Mouse (Mus musculus) neural tube, embryonic 13.5 days (tissue): ENCODE results near the gene Ndufs7. TPM values are rescaled to one million over a fixed set of nuclear protein-coding genes. Genes with fewer than 3 reads are reported as not detected.
A peak's percentile ranks its signal among the peaks of the same experiment; 100 is the strongest.

Experiments
- ATAC-seq: fragments of 200-750 bp; cut with Nextera tagmentation; 2 replicates; pipeline ENCODE4 v1.8.0; 2017; ENCODE audit warnings: low read depth, mild to moderate bottlenecking, moderate TSS enrichment, moderate library complexity
- H3K27ac ChIP-seq: fragments of 300-500 bp; sonication (generic); replicated peaks from 2 replicates; pipeline ENCODE4 v1.5.1; 2015; ENCODE audit warnings: moderate library complexity, mild to moderate bottlenecking, inconsistent platforms
- H3K27me3 ChIP-seq: fragments of 300-500 bp; sonication (generic); 2 replicates; pipeline ENCODE4 v1.6.1; 2015; ENCODE audit warnings: mild to moderate bottlenecking, inconsistent platforms
- H3K36me3 ChIP-seq: fragments of 300-500 bp; sonication (generic); 2 replicates; pipeline ENCODE4 v1.6.1; 2015; ENCODE audit warnings: mild to moderate bottlenecking, inconsistent platforms
- H3K4me1 ChIP-seq: fragments of 300-500 bp; sonication (generic); replicated peaks from 2 replicates; pipeline ENCODE4 v1.6.1; 2015; ENCODE audit warnings: inconsistent platforms
- H3K4me2 ChIP-seq: fragments of 300-500 bp; sonication (generic); 2 replicates; pipeline ENCODE4 v1.6.1; 2015; ENCODE audit warnings: inconsistent platforms, mild to moderate bottlenecking, moderate library complexity
- H3K4me3 ChIP-seq: fragments of 300-500 bp; sonication (generic); 2 replicates; pipeline ENCODE4 v1.5.1; 2015; ENCODE audit warnings: mild to moderate bottlenecking, inconsistent platforms
- H3K9ac ChIP-seq: fragments of 300-500 bp; sonication (generic); 2 replicates; pipeline ENCODE4 v1.6.1; 2015; ENCODE audit warnings: moderate library complexity, mild to moderate bottlenecking, inconsistent platforms
- H3K9me3 ChIP-seq: fragments of 300-500 bp; sonication (generic); 2 replicates; pipeline ENCODE4 v1.6.1; 2016; ENCODE audit warnings: inconsistent platforms
- WGBS: fragments of 180-500 bp; shearing (Covaris S2); methylation state at CpG from one replicate; pipeline ENCODE4 v1.1.7; 2015; 5-methylcytosine and 5-hydroxymethylcytosine counted together
- polyA plus RNA-seq: library from polyadenylated mRNA; unstranded; fragments of >200 nt; fragmentation: Nextera tagmentation; extraction: Ambion mirVana; gene quantifications from 2 replicates; pipeline ENCODE4 v1.2.1, GENCODE M21; 2015

Gene Ndufs7
- polyA plus RNA-seq, 1 experiment from 2014 or later: 275 TPM

DNA sequence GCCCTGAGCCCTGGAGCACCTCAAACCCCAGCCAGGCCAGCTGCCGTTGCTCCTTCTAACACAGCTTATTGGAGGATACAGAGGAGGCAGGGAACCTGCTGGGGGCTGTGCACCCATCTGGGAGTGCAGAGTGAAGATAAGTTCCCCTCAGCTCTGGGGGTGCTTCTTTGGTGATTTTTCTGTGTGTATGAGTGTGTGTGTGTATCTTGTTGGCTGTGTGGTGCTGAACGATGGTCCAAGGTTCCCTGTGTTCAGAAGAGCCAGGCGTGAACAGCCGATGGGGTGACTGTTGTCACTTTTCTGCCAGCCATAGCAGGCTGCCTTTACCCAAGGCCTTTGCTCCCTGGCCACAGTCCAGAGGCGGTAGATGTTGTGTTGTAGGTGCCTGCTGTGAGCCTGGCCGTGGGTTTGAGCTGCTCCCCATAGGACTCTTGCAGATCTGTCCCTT is 21.8 kb downstream of the Ndufs7 start:
- Histone ChIP-seq H3K27ac (0 out of 2 replicates have a peak overlapping the region, but pooled peaks have one; percentile 11), H3K36me3 (peaks cover 41% of the 10 kb centered on the region), H3K4me1 (peaks cover 67% of the 10 kb centered on the region), H3K27me3 (no peaks in the 10 kb centered on the region), H3K4me3 (no peak overlapping the region), H3K9me3 (no peaks in the 10 kb centered on the region), H3K9ac (peak overlapping the region; percentile 57), H3K4me2 (no peak overlapping the region)
- no peak for ATAC-seq
- 81% methylated on average over 6 of the region's 6 CpGs for WGBS

DNA sequence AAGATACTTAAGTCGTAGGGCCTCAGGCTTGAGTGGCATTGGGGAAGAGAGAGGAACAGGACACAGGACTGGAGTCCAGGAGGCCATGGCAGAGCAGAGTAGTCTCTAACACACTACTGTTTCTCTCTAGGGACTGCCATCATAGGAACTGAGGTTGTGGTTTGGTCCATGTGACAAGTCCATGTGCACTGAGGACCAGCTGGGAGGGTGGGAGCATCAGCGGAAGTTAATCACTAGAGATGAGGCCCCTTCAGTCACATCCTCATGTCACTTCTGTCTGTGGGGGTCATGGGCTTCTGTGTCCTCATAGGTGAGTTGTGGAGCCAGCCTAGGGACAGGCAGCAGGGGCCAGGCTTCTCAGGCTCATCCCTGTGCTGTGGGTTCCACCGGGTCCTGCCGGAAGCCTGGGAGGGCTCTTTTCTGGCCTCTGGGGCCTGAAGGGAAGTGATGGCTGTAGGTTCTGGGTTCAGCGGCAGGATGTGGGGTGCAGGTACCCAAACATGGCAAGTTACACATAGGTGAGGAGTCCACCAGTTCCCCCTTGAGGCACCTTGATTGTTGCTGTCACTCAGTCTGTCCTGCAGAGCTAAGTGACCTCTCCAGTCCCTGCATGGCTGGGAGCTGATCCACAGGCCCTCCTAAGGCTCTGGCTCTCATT is 22.4 kb downstream of the Ndufs7 start:
- Histone ChIP-seq H3K36me3 (peaks cover 47% of the 10 kb centered on the region), H3K9ac (no peak overlapping the region)
- ATAC-seq: no peak

DNA sequence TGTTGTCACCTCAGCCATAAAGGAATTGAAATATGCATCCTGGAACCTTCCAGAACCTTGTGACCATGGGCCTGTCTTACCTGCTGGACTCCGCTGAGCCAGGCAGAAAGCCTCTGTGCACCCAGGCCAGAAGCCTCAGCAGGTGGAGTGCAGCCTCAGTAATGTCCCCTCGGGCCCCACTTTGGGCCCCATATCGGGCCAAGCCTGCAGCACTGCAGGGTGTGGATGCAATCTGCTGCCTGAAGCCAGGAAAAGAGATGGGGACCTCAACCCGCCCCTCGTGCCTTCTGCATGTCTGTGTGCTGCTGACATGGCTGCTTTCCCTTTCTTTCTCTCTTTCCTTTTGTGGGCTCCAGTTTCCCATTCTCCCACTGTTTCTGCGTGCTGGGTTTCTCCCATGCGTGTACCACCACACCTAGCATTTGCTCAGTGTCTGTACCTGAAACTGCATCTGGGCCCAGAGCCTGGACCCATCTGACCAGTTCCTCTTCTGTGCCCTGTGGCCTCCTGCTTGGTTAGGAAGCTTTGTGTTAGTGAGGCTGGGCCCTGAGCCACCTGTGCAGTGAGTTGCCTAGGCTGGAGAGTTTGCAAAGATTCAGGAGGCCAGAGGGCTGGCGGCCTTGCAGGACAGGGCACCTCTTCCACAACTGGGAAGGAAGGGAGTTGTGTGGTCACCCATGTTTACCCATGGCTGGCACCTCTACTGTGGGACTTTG is 23.1 kb downstream of the Ndufs7 start:
- Histone ChIP-seq H3K4me2 (no peak overlapping the region), H3K27me3 (no peaks in the 10 kb centered on the region), H3K36me3 (peaks cover 53% of the 10 kb centered on the region), H3K27ac (no peak overlapping the region), H3K9ac (no peak overlapping the region), H3K9me3 (no peaks in the 10 kb centered on the region), H3K4me1 (peaks cover 55% of the 10 kb centered on the region), H3K4me3 (no peak overlapping the region)
- ATAC-seq: no peak
- WGBS: 92% methylated on average over 8 of the region's 8 CpGs

More for the DNA sequence above, 22.4 kb downstream of the Ndufs7 start:
- Histone ChIP-seq H3K27ac (no peak overlapping the region), H3K27me3 (no peaks in the 10 kb centered on the region), H3K9me3 (no peaks in the 10 kb centered on the region), H3K4me1 (peaks cover 62% of the 10 kb centered on the region), H3K4me3 (no peak overlapping the region), H3K4me2 (no peak overlapping the region)
- WGBS: 90% methylated on average over 5 of the region's 5 CpGs

DNA sequence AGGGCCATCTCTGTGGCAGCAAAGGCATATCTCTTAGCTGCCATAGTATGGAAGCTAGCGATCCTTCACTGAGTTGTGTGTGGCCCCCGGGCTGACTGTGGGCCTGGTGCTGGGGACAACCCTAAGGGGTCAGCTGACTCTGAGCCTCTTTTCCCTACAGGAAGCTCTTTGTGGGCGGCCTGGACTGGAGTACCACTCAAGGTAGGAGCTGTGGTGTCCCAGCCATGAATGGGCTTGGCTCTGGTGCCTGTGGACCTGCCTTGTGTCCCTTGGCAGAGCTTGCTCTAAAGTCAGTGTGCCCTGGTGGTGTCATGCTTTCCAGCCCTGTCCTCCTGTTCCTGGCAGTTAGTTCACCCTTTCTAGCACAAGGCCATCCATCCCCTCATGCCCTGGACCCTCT is 24.9 kb downstream of the Ndufs7 start:
- Histone ChIP-seq H3K36me3 (peaks cover 58% of the 10 kb centered on the region), H3K27ac (no peak overlapping the region)
- WGBS: 89% methylated on average over 3 of the region's 3 CpGs

DNA sequence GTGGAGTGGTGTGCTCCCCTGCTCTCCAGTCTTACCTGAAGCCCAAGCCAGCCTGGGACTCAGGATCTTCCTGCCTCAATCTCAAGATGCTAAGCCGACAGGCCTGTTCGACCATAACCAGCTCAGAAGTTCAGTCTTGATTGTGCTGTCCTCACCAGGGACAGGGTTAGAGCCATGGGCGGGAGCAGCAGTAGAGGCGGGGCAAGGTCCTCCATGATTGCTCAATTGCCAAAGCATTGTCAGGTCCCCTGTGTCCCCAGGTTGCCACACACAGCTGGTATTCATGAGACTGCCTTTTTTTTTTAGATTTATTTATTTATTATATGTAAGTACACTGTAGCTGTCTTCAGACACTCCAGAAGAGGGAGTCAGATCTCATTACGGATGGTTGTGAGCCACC is 27.3 kb downstream of the Ndufs7 start:
- Histone ChIP-seq H3K27ac (no peak overlapping the region), H3K9ac (no peak overlapping the region), H3K4me3 (no peak overlapping the region), H3K36me3 (peaks cover 75% of the 10 kb centered on the region), H3K4me2 (no peak overlapping the region), H3K27me3 (no peaks in the 10 kb centered on the region), H3K4me1 (peaks cover 13% of the 10 kb centered on the region), H3K9me3 (no peaks in the 10 kb centered on the region)
- WGBS: 94% methylated on average over 5 of the region's 5 CpGs
- no peak for ATAC-seq

More for the DNA sequence above, 24.9 kb downstream of the Ndufs7 start:
- Histone ChIP-seq H3K9me3 (no peaks in the 10 kb centered on the region), H3K9ac (no peak overlapping the region), H3K27me3 (no peaks in the 10 kb centered on the region), H3K4me1 (peaks cover 36% of the 10 kb centered on the region), H3K4me2 (no peak overlapping the region), H3K4me3 (no peak overlapping the region)
- no peak for ATAC-seq

DNA sequence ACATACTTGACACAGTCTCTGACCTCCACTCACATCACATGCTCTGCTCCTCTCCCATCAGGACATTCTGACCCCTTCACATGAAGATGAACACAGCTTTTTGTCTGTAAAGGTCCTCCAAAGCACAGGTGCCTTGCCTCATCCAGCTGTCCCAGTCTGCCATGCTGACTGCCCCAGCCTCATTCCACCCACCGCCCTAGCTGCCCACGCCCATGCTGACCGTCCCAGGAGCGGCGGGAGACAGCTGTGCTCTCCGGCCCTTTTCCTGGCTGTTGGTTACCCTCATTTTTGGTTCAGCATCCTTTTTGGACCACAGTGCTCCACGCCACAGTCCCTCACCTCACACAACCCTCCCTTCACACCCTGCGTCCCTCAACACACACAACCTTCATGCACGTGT is 29.5 kb downstream of the Ndufs7 start:
- Histone ChIP-seq H3K4me1 (peaks cover 10% of the 10 kb centered on the region), H3K9me3 (no peaks in the 10 kb centered on the region), H3K4me3 (no peak overlapping the region), H3K4me2 (no peak overlapping the region), H3K27ac (no peak overlapping the region), H3K9ac (no peak overlapping the region), H3K27me3 (no peaks in the 10 kb centered on the region), H3K36me3 (peaks cover 95% of the 10 kb centered on the region)
- no peak for ATAC-seq
- WGBS: 95% methylated on average over 9 of the region's 9 CpGs

DNA sequence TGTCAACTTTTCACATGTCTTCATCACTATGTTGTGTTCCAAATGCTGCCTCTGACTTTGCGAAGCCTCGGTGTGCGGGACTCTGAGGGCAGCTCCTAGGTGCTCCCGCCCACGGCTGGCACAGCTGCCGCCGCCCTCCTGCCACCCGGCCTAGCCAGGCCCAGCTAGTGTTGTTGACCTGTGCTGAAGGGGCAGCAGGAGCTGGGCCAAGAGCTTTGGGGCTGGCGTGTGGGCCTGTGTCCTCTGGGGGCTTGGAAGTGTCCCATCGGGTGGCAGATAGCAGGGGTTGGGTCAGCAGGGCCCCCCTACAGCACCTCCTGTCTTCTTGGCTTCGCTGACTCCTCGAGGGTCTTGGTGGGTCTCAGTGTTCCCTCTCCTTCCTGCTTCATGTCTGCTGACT is 30.4 kb downstream of the Ndufs7 start:
- no peak for ATAC-seq
- H3K4me3 ChIP-seq: no peak overlapping the region
- no peak overlapping the region for H3K4me2 ChIP-seq
- 0 out of 2 replicates have a peak overlapping the region, but pooled peaks have one; percentile 26 for H3K9ac ChIP-seq
- peaks cover 96% of the 10 kb centered on the region for H3K36me3 ChIP-seq
- 93% methylated on average over 12 of the region's 12 CpGs for WGBS
- no peaks in the 10 kb centered on the region for H3K9me3 ChIP-seq
- H3K4me1 ChIP-seq: peaks cover 10% of the 10 kb centered on the region
- H3K27ac ChIP-seq: no peak overlapping the region
- H3K27me3 ChIP-seq: no peaks in the 10 kb centered on the region

DNA sequence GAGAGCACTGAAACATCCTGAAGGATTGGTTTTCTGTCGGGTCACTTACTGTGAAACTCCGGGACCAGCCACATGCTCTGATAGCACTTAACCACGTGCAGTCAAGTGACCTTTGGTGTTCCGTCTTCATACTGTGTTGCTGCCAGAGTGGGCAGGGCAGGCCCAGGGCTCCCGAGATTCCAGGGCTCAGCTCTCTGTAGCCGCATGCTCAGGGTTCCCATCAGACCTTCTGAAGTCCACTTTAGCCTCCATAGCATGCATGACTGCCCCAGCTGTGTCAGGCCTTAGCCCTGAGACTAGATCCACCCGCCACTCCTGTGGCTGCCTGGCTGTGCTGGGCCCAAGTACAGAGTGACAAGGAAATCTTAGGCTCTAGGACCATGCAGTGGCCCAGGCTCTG is 32.4 kb downstream of the Ndufs7 start:
- 81% methylated on average over 7 of the region's 7 CpGs for WGBS
- H3K27ac ChIP-seq: peak overlapping the region; percentile 71
- peaks cover 95% of the 10 kb centered on the region for H3K36me3 ChIP-seq
- H3K4me2 ChIP-seq: no peak overlapping the region
- ATAC-seq: 0 out of 2 replicates have a peak, but pooled peaks have one; percentile 3
- H3K4me3 ChIP-seq: no peak overlapping the region
- H3K9ac ChIP-seq: peak overlapping the region; percentile 31; the same call in 1 of the 2 replicates
- no peaks in the 10 kb centered on the region for H3K9me3 ChIP-seq
- H3K4me1 ChIP-seq: peaks cover 10% of the 10 kb centered on the region
- no peaks in the 10 kb centered on the region for H3K27me3 ChIP-seq

DNA sequence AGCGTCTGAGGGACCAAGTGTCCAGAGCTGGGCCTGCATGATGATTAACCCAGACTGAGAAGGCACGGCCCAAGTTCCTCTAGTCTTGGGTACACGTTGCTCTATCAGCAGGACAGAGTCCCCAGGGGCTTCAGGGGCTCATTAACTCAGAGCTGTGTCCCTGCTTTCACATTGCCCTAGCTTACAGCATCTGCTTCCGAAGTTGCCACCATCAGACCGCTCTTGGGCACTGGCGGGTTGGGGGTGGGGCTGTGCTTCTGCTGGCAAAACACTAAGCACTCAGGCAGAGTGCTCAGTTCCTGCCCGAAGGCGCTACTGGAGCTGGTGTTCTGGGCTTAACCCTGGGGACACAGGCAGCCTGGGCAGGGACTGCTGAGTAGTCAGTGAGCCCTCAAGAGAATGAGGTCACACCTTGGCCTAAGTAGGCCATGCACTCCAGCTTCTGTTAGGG is 33.0 kb downstream of the Ndufs7 start:
- Histone ChIP-seq H3K27me3 (no peaks in the 10 kb centered on the region), H3K9me3 (no peaks in the 10 kb centered on the region), H3K9ac (peak overlapping the region; percentile 31; the same call in 1 of the 2 replicates), H3K36me3 (peaks cover 96% of the 10 kb centered on the region), H3K27ac (peak overlapping the region; percentile 71), H3K4me1 (peaks cover 10% of the 10 kb centered on the region), H3K4me3 (no peak overlapping the region), H3K4me2 (no peak overlapping the region)
- peak; percentile 52 for ATAC-seq
- WGBS: 53% methylated on average over 8 of the region's 8 CpGs

DNA sequence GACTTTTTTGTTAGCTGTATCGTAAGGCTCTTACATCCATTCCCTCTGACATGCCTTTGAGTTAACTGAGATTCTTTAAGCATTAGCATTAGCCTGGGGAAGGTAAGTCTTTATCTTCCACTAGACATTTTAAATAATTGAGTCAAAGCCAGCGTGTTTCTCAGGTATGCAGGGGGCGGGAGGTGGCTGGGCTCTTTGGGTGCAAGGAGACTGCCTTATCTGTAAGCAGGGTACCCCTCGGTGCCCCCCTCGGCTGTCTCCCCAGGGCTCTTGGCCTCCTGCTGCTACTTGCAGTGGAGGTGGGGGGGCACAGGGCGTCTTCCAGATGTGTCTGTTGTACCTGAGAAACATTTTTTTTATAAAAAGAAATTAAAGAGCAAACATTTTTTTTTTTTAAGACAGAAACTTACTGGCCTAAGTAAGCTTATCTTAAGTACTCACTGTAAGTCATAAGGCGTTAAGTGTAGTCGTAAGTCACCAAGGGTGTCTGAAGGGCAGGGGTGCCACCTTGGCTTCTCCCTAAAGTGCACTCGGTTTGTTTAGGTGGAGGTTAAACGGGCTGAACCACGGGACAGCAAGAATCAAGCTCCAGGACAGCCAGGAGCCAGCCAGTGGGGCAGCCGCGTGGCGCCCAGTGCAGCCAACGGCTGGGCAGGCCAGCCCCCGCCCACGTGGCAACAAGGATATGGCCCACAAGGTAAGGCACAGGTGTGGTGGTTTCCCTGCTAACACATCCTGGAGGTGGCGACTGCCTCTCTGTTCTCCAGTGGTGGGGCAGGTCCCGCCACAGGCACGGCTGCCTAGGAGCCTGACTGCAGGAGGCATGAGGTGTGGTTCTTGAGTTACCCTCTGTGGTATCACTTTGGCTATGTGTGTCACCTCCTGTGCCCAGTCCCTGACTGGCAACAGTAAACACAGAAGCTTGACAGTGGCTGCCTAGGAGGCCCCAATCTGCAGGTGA is 33.8 kb downstream of the Ndufs7 start:
- no peak for ATAC-seq
- Histone ChIP-seq H3K4me2 (no peak overlapping the region), H3K27ac (peak overlapping the region; percentile 71), H3K9ac (no peak overlapping the region), H3K4me3 (no peak overlapping the region), H3K4me1 (peaks cover 10% of the 10 kb centered on the region), H3K36me3 (peaks cover 95% of the 10 kb centered on the region), H3K9me3 (no peaks in the 10 kb centered on the region), H3K27me3 (no peaks in the 10 kb centered on the region)
- 89% methylated on average over 20 of the region's 20 CpGs for WGBS

DNA sequence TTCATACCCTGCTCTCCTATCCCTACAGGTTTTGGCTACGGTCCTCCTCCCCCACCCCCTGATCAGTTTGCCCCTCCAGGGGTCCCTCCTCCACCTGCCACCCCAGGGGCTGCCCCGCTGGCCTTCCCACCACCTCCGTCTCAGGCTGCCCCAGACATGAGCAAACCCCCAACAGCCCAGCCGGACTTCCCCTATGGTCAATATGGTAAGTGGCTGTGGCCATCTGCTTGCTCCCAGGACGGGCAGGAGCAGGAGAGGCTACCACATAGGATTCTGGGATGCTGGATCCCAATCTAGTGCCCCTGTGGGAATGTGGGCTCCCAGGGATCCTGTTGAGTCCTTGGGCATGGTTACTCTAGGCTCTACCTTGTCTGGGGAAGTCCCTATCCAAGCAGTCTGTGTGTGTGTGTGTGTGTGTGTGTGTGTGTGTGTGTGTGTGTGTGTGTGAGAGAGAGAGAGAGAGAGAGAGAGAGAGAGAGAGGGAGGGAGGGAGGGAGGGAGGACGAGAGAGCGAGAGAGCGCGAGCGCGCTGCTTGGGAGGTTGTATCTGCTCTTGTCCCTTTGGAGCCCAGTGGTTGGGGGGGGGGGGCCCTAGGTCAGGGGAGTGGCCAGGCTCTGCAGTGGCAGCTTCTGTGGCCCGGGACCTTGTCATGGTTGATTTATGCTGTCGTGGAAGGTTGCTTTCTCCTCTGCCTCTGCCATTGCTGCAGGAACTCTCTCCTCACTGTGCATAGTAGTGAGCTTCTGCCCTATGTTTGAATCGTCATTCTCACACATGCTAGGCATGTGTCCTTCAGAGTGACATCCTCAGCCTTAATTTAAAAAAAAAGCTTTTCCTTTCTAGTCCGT is 36.5 kb downstream of the Ndufs7 start:
- ATAC-seq: no peak
- Histone ChIP-seq H3K36me3 (peaks cover 86% of the 10 kb centered on the region), H3K9me3 (no peaks in the 10 kb centered on the region), H3K4me1 (peaks cover 10% of the 10 kb centered on the region), H3K27ac (0 out of 2 replicates have a peak overlapping the region, but pooled peaks have one; percentile 14), H3K27me3 (no peaks in the 10 kb centered on the region), H3K4me3 (no peak overlapping the region), H3K4me2 (no peak overlapping the region), H3K9ac (no peak overlapping the region)
- 71% methylated on average over 14 of the region's 15 CpGs for WGBS
